Mouse (Mus musculus): ENCODE data around the gene Tmcc2.

DNA sequence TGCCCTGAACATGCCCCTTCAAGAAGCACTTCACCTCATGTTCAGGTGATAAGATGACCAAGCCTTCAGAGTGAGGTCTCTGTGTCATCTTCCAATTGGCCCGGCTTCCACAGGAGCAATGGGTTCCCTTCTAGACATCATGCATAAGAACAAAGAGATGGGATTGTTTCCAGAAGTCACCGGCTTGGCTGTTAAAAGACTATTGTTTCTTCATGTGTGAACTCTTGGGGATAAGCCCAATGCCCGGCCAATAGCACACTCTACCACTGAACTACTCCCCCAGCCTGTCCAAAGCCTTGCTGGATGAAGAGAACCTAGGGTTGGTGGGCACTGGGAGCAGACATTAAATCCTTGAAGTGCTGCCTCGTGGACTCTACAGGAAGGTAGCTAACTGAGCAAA, 45.6 kb downstream of the Tmcc2 start:
- TF ChIP-seq POLR2A (IDR thresholded peaks at IDR 0.05; ENCODE audit: insufficient read length, low read depth) (no peak), USF1 (IDR thresholded peaks at IDR 0.05; ENCODE audit: low read depth) (no peak), TCF3 (IDR thresholded peaks at IDR 0.05; ENCODE audit: insufficient read length, low read depth) (no peak), E2F4 (IDR thresholded peaks at IDR 0.05; ENCODE audit: insufficient read depth) (no peak), MYOG (IDR thresholded peaks at IDR 0.05; ENCODE audit: control insufficient read depth in 1 of 3, insufficient read depth in 1 of 3, insufficient read length in 2 of 3, low read depth in 2 of 3) (no peak)
